Mouse (Mus musculus) ES-E14 (cell line): ENCODE results near the gene Nfe2.

Experiments used
- CHD2 ChIP-seq: IDR thresholded peaks from 2 replicates; pipeline ENCODE4 v1.6.1; 2014; ENCODE audit warnings: mild to moderate bottlenecking, low read depth, low read length, inconsistent platforms
- ZNF384 ChIP-seq: IDR thresholded peaks from 2 replicates; pipeline ENCODE4 v1.6.1; 2012; ENCODE audit warnings: low read depth, low read length, inconsistent platforms

DNA sequence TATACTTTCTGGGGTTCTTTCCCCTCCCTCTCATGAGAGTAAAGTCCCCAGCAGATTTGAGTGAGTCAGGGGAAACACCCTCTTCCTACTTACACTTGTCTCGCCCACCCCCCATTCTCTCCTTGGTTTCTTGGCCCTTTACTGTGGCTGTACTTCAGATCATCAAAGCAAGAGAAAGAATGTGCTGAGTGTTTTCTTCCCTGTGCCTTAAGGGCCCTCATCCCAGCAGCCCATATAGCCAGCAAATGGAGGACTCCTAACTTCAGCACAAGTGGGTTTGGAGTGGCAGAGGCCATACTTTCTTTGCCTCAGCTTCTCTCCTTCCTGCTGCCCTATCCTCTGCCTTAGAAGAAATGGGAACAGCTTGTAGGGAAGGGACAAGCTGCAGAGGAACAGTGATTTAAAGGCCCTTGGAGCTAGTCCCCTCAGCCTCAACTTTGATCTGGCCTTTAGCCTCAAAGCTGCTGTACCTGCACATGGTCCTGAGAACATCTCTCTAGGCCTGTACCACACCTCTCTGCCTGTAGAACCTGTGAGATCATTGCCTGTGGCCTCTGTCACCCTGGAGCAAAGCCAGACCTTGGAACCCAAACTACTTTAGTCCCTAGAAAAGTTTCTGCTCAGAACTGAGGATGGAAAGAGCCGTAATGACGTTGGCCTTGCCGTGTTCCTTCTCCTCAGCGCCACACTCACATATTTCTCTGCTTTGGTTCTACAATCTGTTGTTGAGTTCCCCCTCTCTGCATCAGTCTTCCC is 40.8 kb upstream of the Nfe2 start:
- TF ChIP-seq CHD2 = no peak
- no peak for TF ChIP-seq ZNF384
